Mouse (Mus musculus) G1E (cell line): ENCODE measurements around the gene Eddm3b.

ENCODE experiments used
- CTCF ChIP-seq: IDR thresholded peaks from 2 replicates; pipeline ENCODE4 v1.5.1; 2012; ENCODE audit warnings: low read depth, low read length, inconsistent platforms, mixed read lengths
- GATA1 ChIP-seq: IDR thresholded peaks from 2 replicates; pipeline ENCODE4 v1.6.1; 2012; ENCODE audit warnings: borderline replicate concordance, low read length, inconsistent platforms, mixed read lengths
- POLR2AphosphoS5 ChIP-seq: IDR thresholded peaks from 2 replicates; pipeline ENCODE4 v1.6.1; 2012; ENCODE audit warnings: low read depth, low read length, inconsistent platforms; ENCODE audit not compliant: insufficient replicate concordance
- TAL1 ChIP-seq: conservative IDR thresholded peaks from 2 replicates; pipeline ENCODE4 v1.6.1; 2012; ENCODE audit warnings: low read depth, low read length, inconsistent platforms, mixed read lengths

- TF ChIP-seq CTCF = no peak
- no peak for TF ChIP-seq TAL1
- no peak for TF ChIP-seq GATA1
- no peak for TF ChIP-seq POLR2AphosphoS5
These were observed 35.0 kb upstream of the Eddm3b start for GRCm38 (mm10) chr14:51079180-51079579.
